Mouse (Mus musculus) midbrain, embryonic 11.5 days (tissue): ENCODE measurements at regions not wholly inside any gene's neighbourhood (a gene's known extent, or its start where the extent isn't known, plus 50 kb on each side); places are given as distances from the start of the nearest gene placed in this dataset.
"Not testable (repeated sequence)": the region's sequence is repeated elsewhere in the genome, so short reads cannot be mapped to it uniquely, and the experiment has no call there.

Experiments used
- ATAC-seq: fragments of 200-750 bp; cut with Nextera tagmentation; 2 replicates; pipeline ENCODE4 v1.8.0; 2017; ENCODE audit warnings: moderate TSS enrichment, moderate library complexity; ENCODE audit not compliant: low FRiP score
- DNase-seq: peaks from one replicate; pipeline ENCODE4 v3.0.0; 2015; ENCODE audit warnings: low spot score; ENCODE audit errors: missing footprints
- H3K27ac ChIP-seq: fragments of 300-500 bp; sonication (generic); 2 replicates; pipeline ENCODE4 v1.5.1; 2014; ENCODE audit warnings: low read depth, low read length
- H3K27me3 ChIP-seq: fragments of 300-500 bp; sonication (generic); 2 replicates; pipeline ENCODE4 v1.6.1; 2014; ENCODE audit warnings: mild to moderate bottlenecking, low read length, moderate library complexity, mixed read lengths; ENCODE audit not compliant: control insufficient read depth, insufficient read depth
- H3K36me3 ChIP-seq: fragments of 300-500 bp; sonication (generic); 2 replicates; pipeline ENCODE4 v1.6.1; 2014; ENCODE audit warnings: mild to moderate bottlenecking, low read length, moderate library complexity, mixed read lengths; ENCODE audit not compliant: control insufficient read depth, insufficient read depth
- H3K4me1 ChIP-seq: fragments of 300-500 bp; sonication (generic); 2 replicates; pipeline ENCODE4 v1.6.1; 2014; ENCODE audit warnings: low read length; ENCODE audit not compliant: control insufficient read depth, insufficient read depth
- H3K4me2 ChIP-seq: fragments of 300-500 bp; sonication (generic); 2 replicates; pipeline ENCODE4 v1.6.1; 2014; ENCODE audit warnings: mild to moderate bottlenecking, moderate library complexity
- H3K4me3 ChIP-seq: fragments of 300-500 bp; sonication (generic); 2 replicates; pipeline ENCODE4 v1.5.1; 2014; ENCODE audit warnings: low read depth, low read length
- H3K9ac ChIP-seq: fragments of 300-500 bp; sonication (generic); 2 replicates; pipeline ENCODE4 v1.6.1; 2014; ENCODE audit warnings: low read length
- H3K9me3 ChIP-seq: fragments of 300-500 bp; sonication (generic); 2 replicates; pipeline ENCODE4 v1.6.1; 2016; ENCODE audit warnings: low read length; ENCODE audit not compliant: control insufficient read depth
- WGBS: fragments of 180-500 bp; shearing (Covaris S2); extraction: QIAGEN DNeasy Blood & Tissue Kit; methylation state at CpG from one replicate; pipeline ENCODE4 v1.1.7; 2014; 5-methylcytosine and 5-hydroxymethylcytosine counted together

- H3K4me1 ChIP-seq = peaks cover 2% of the 10 kb centered on the region; the same call in 1 of the 2 replicates
- 61% methylated on average over 1 of the region's 1 CpGs for WGBS
- DNase-seq (no peak), ATAC-seq (no peak)
- H3K4me2 ChIP-seq = no peak overlapping the region
- H3K4me3 ChIP-seq = no peak overlapping the region
- no peaks in the 10 kb centered on the region for H3K27me3 ChIP-seq
- no peak overlapping the region for H3K27ac ChIP-seq
- H3K9me3 ChIP-seq = no peaks in the 10 kb centered on the region
- no peak overlapping the region for H3K9ac ChIP-seq
- H3K36me3 ChIP-seq = no peaks in the 10 kb centered on the region
Observed at GRCm38 (mm10) chr5:60966939-60967338, 841.7 kb upstream of the G6pd2 start.

- no peaks in the 10 kb centered on the region for H3K36me3 ChIP-seq
- no peak overlapping the region for H3K4me3 ChIP-seq
- ATAC-seq (peak; percentile 73), DNase-seq (no peak)
- H3K4me1 ChIP-seq = peaks cover 2% of the 10 kb centered on the region; the same call in 1 of the 2 replicates
- WGBS = 35% methylated on average over 5 of the region's 5 CpGs
- no peak overlapping the region for H3K4me2 ChIP-seq
- no peak overlapping the region for H3K27ac ChIP-seq
- no peak overlapping the region for H3K9ac ChIP-seq
- H3K9me3 ChIP-seq = no peaks in the 10 kb centered on the region
- H3K27me3 ChIP-seq = no peaks in the 10 kb centered on the region
Observed at GRCm38 (mm10) chr5:60969470-60969869, 839.1 kb upstream of the G6pd2 start.

GRCm38 (mm10) chr5:60978693-60979092, 829.9 kb upstream of the G6pd2 start:
- no peaks in the 10 kb centered on the region for H3K36me3 ChIP-seq
- H3K27me3 ChIP-seq = no peaks in the 10 kb centered on the region
- H3K9ac ChIP-seq = no peak overlapping the region
- H3K27ac ChIP-seq = no peak overlapping the region
- ATAC-seq (no peak), DNase-seq (no peak)
- WGBS = 86% methylated on average over 9 of the region's 9 CpGs
- H3K4me3 ChIP-seq = no peak overlapping the region
- H3K9me3 ChIP-seq = no peaks in the 10 kb centered on the region
- H3K4me2 ChIP-seq = no peak overlapping the region
- H3K4me1 ChIP-seq = no peaks in the 10 kb centered on the region

DNA sequence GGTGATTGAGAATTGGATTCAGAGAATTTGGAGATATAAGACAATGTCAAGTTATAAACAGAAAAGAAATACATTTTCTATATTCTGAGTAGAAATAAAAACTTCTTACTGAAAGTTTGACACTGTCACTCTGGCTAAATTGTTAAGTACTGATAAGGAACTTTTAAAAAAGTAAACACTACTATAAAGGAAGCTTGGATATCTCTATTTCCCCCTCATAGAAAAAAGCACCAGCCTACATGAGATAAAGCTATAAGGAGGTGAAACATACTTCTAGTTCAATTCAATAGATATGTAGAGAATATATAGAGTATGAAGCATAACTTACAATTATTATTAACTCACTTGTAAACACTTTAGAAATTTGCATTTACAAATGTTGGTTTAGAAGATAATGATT, 820.3 kb upstream of the G6pd2 start:
- H3K9me3 ChIP-seq = no peaks in the 10 kb centered on the region
- no peaks in the 10 kb centered on the region for H3K27me3 ChIP-seq
- ATAC-seq (no peak), DNase-seq (no peak)
- no peak overlapping the region for H3K9ac ChIP-seq
- H3K36me3 ChIP-seq = no peaks in the 10 kb centered on the region
- no peak overlapping the region for H3K4me3 ChIP-seq
- no peaks in the 10 kb centered on the region for H3K4me1 ChIP-seq
- H3K4me2 ChIP-seq = no peak overlapping the region
- no peak overlapping the region for H3K27ac ChIP-seq

- not testable (repeated sequence) for H3K4me2 ChIP-seq, H3K4me1 ChIP-seq, H3K27me3 ChIP-seq, H3K27ac ChIP-seq, H3K9ac ChIP-seq, H3K4me3 ChIP-seq, H3K9me3 ChIP-seq, ATAC-seq, H3K36me3 ChIP-seq, DNase-seq
- WGBS = 80% methylated on average over 2 of the region's 2 CpGs
Observed at GRCm38 (mm10) chr5:60989330-60989729, 819.3 kb upstream of the G6pd2 start.

GRCm38 (mm10) chr5:60994761-60995523, 813.7 kb upstream of the G6pd2 start:
- Histone ChIP-seq H3K4me2 (no peak overlapping the region), H3K27me3 (no peaks in the 10 kb centered on the region), H3K36me3 (no peaks in the 10 kb centered on the region), H3K9me3 (no peaks in the 10 kb centered on the region), H3K4me1 (no peaks in the 10 kb centered on the region), H3K9ac (no peak overlapping the region), H3K4me3 (no peak overlapping the region), H3K27ac (no peak overlapping the region)
- peak; percentile 76 for ATAC-seq
- no peak for DNase-seq
- 29% methylated on average over 10 of the region's 10 CpGs for WGBS

GRCm38 (mm10) chr5:61035539-61036089, 773.0 kb upstream of the G6pd2 start:
- DNase-seq = no peak
- 82% methylated on average over 2 of the region's 2 CpGs for WGBS
- no peaks in the 10 kb centered on the region for H3K36me3 ChIP-seq
- H3K9ac ChIP-seq = no peak overlapping the region
- ATAC-seq = no peak
- H3K9me3 ChIP-seq = no peaks in the 10 kb centered on the region
- no peak overlapping the region for H3K4me3 ChIP-seq
- H3K27ac ChIP-seq = no peak overlapping the region
- H3K4me1 ChIP-seq = no peaks in the 10 kb centered on the region
- no peak overlapping the region for H3K4me2 ChIP-seq
- no peaks in the 10 kb centered on the region for H3K27me3 ChIP-seq
